Mouse (Mus musculus): ENCODE data around the gene Prdx5.

Prdx5 gene

GRCm38 (mm10) chr19:6893731-6894451 lies 16.0 kb downstream of the Prdx5 start:
- CTCF ChIA-PET: no interaction called here

DNA sequence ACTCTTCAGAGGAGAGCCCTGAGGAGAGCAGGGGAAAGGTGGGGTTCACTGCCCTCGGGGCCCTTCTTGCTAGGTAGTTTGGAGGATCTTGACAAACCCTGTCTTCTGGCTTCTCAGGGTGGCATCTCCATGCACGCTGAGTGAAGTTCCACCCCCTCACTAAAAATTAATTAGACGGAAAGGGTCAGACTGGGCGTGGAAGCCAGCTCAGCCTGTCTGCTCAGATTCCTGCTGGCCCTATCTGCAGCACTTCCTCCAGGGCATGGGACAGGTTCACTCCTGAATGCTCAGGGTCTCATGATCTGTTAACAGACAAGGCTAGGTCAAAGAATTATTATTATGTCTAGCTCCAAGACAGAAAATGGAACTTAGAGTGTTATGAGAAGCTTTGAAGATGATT lies 17.4 kb downstream of the Prdx5 start:
- CTCF ChIA-PET: no interaction called here

- CTCF ChIA-PET: no interaction called here
These were observed 31.9 kb downstream of the Prdx5 start for GRCm38 (mm10) chr19:6877965-6878364.

DNA sequence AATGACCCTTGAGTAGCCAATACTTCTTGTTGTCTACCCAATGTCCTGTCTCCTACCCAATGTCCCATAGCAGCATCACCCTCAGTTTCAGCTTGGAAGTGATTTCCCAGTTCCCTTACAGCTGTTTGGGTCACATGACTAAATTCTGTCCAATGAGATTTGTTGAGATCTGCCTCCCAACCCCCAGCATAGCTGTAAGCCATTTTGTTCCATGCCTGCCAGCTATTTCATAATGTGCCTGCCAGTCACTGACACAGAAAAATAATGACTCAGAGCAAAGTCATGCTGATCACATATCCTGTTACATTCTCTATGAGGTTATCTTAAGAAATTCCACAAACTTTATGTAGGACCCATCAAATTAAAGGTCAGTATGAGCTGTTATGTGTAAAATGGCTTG lies 33.1 kb downstream of the Prdx5 start:
- CTCF ChIA-PET: no interaction called here

GRCm38 (mm10) chr19:6875834-6876233 lies 34.1 kb downstream of the Prdx5 start:
- CTCF ChIA-PET: interaction anchor here (0.6 to 1.0 kb wide), 2 partner anchors 18 to 332 kb away, joined by 3 to 11 read pairs; partner anchors contain the start of gene Ccdc88b

DNA sequence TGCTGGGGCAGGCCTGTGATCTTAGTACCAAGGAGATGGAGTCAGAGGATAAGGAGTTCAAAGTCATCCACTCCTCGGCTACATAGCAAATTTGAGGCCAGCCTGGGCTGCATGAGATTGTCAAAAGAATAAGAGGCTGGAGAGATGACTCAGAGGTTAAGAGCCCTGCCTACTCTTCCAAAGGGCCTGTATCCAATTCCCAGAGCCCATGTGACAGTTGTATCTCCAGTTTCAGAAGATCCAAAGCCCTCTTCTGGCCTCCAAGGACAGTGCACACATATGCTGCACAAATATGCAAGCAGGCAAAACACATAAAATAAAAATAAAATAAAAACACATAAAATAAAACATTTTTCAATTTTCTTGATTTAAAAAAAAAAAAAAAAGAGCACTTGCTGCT lies 35.6 kb downstream of the Prdx5 start:
- CTCF ChIA-PET: interaction anchor here (0.5 to 0.6 kb wide), 2 partner anchors 40 to 206 kb away, joined by 3 to 6 read pairs; no protein-coding TSS in a partner anchor

DNA sequence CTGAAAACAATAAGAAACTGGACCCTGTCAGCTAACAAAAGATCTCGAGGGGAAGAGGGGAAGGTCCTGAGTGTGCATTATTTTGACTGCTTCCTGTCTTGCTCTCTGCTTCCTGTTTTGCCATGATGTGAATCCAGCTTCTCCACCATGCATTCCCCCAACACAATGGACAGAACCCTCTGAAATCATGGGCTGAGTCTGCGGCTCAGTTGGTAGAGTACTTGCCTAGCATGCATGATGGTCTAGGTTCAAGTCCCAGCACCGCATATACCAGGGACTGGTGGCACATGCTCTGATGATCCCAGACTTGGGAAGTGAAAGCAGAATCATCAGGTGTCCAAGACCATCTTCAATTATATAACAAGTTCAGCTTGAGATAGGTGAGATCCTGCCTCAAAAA lies 37.2 kb downstream of the Prdx5 start:
- CTCF ChIA-PET: no interaction called here

GRCm38 (mm10) chr19:6871574-6872271 lies 38.2 kb downstream of the Prdx5 start:
- CTCF ChIA-PET: no interaction called here

GRCm38 (mm10) chr19:6869355-6869754 lies 40.6 kb downstream of the Prdx5 start:
- CTCF ChIA-PET: interaction anchor here (0.7 kb wide), 2 partner anchors 109 to 126 kb away, joined by 11 to 12 read pairs; partner anchors contain the start of genes Nudt22 and Trpt1

DNA sequence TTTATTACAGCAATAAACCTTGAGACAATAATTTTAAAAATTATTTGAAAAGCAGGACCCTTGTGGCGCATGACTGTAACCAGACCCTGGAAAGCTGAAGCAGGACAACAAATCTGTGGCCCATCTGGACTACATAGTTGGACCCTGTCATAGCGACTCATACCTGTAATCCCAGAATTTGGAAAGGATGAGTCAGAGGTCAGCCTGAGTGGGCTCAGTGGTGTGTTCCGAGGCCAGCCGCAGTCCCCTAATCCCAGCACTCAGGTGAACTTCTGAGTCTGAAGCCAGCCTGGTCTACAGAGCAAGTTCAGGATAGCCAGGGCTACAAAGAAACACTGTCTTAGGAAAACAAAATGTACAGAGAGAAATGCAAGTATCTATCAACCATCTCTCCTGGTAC lies 48.5 kb downstream of the Prdx5 start:
- CTCF ChIA-PET: no interaction called here

DNA sequence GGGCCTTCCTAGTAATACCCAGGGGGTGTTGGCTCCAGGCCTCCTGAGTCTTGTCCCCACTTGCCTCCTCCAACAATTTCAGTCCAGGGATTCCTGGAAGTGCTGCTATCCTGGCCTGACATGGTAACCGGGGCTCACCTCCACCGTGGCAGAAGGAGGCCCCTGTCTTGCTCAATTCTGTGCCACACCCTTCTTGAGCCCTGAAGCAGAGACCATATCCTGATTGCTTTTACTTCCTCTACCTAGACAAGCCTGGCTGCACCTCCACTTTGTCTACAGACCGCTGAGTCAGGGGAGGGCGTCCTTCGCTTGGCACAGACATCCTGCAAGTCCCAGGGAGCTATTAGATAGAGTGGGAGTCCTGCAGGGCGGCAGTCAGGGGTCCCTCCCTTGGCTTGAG lies 49.2 kb downstream of the Prdx5 start:
- CTCF ChIA-PET: interaction anchor here (1.0 kb wide), 1 partner anchor 10 kb away, joined by 4 read pairs; no protein-coding TSS in a partner anchor

DNA sequence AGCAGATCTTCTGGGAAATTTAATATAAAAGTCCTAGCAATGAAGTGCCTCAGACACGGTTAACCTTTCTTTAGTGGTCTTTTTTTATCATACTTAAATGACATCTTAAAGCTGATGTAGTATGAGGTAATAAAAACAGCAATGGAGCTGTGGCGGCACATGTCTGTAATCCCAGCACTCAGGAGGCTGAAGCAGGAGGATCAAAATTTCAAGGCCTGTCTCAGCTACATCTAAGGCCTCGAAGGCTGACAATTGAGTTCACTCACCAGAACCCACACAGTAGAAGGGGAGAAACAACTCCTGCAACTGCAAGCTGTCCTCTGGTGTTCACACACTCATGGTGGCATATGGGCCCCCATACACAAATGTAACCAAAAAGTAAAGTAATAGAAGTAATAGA lies 49.9 kb downstream of the Prdx5 start:
- CTCF ChIA-PET: interaction anchor here (1.0 kb wide), 1 partner anchor 10 kb away, joined by 4 read pairs; no protein-coding TSS in a partner anchor

- CTCF ChIA-PET: no interaction called here
These were observed 50.8 kb downstream of the Prdx5 start for GRCm38 (mm10) chr19:6859032-6859651.

GRCm38 (mm10) chr19:6858031-6858430 lies 51.9 kb downstream of the Prdx5 start, which contains the start of gene Ccdc88b:
Ccdc88b (minus strand) TSS chr19:6858211.
- CTCF ChIA-PET: interaction anchor here (0.7 to 0.9 kb wide), 2 partner anchors 17 to 18 kb away, joined by 3 to 11 read pairs; partner anchors contain the start of gene Rps6ka4

GRCm38 (mm10) chr19:6857391-6858005 lies 52.4 kb downstream of the Prdx5 start:
- CTCF ChIA-PET: interaction anchor here (0.7 to 1.1 kb wide), 3 partner anchors 13 to 19 kb away, joined by 3 to 11 read pairs (median 3); partner anchors contain the start of gene Rps6ka4

DNA sequence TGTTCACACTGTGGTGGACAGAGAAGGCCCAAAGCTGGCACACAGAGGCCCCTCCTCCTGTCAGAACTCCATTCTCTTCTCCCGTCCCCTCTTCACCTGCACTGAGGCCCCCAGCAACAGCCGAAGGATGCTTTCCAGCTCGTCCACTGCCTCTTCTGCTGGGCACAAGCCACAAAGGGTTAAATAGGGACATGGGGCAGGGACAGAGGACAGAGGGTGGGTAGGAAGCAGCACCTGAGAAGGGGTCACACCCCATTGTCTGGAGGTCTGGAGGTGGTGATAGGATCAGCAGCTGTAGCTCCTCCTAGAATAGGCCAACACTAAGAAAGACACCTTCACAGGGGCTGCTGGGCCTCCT lies 52.9 kb downstream of the Prdx5 start:
- CTCF ChIA-PET: interaction anchor here (0.7 to 1.1 kb wide), 2 partner anchors 13 to 28 kb away, joined by 3 read pairs; no protein-coding TSS in a partner anchor

Measured in spleen, embryonic (tissue).